Mouse (Mus musculus): Measurements from ENCODE around the gene Olfr1065.

DNA sequence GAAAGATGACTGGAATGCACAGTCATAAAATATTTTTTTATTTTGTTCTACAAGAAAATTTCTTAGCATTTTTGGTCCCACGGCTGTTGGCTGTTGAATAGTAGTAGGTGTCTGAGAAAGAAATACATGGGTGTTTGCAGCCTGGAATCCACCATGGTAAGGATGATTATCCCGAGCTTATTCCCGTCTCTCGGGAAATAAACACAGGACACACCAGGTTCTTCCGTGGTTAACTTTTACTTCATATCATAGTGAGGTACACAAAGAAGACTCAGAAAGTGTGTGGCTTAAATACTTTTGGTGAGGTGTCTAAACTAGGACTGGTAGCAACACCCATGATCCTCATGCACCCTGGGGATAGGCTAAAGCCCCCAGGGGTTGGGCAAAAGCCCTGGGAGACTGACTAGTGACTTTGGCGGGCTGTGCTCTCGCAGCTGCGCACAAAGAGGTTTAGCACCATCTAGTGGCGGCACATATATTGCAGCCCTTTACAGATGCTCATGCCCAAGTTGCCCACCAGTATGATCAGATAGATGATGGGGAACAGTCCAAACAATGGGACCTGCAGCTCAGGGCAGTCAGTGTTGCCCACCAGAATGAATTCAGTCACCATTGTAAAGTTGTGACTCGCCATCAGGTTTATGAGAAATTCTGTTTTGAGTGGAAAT, 14.2 kb upstream of the Olfr1065 start:
- peak; percentile 50; the same call in 1 of the 2 replicates for TF ChIP-seq CTCF (IDR thresholded peaks at IDR 0.05; ENCODE audit: borderline replicate concordance, control insufficient read depth, extremely low read depth, insufficient read depth, low read length, poor library complexity)
- no peak for TF ChIP-seq POLR2A (IDR thresholded peaks at IDR 0.05; ENCODE audit: control insufficient read depth, extremely low read depth, insufficient read depth, low read length, poor library complexity)
